Mouse (Mus musculus): ENCODE results near the gene Ddx43. TPM values are rescaled to one million over a fixed set of nuclear protein-coding genes. Genes with fewer than 3 reads are reported as not detected.
A peak's percentile ranks its signal among the peaks of the same experiment; 100 is the strongest.

Ddx43 gene
- polyA plus RNA-seq, 1 experiment from 2014 or later: 0.44 TPM

GRCm38 (mm10) chr9:78386947-78387346 is 8.6 kb upstream of the Ddx43 start:
- 92% methylated on average over 7 of the region's 7 CpGs for WGBS
- Histone ChIP-seq H3K4me2 (ENCODE audit: low read length) (no peak overlapping the region), H3K9me3 (ENCODE audit: control insufficient read depth, low read length) (no peaks in the 10 kb centered on the region), H3K27ac (ENCODE audit: low read depth, low read length) (no peak overlapping the region), H3K36me3 (ENCODE audit: control insufficient read depth, insufficient read depth, low read length) (no peaks in the 10 kb centered on the region), H3K27me3 (replicated peaks; ENCODE audit: control insufficient read depth, insufficient read depth, low read length) (no peaks in the 10 kb centered on the region), H3K4me3 (ENCODE audit: low read length) (no peak overlapping the region), H3K4me1 (ENCODE audit: control insufficient read depth, insufficient read depth, low read depth, low read length) (no peaks in the 10 kb centered on the region), H3K9ac (ENCODE audit: low read depth, low read length) (no peak overlapping the region)
- no peak for ATAC-seq

GRCm38 (mm10) chr9:78389981-78390380 is 5.6 kb upstream of the Ddx43 start:
- no peaks in the 10 kb centered on the region for H3K4me1 ChIP-seq (ENCODE audit: control insufficient read depth, insufficient read depth, low read depth, low read length)
- H3K4me3 ChIP-seq (ENCODE audit: low read length): no peak overlapping the region
- no peak overlapping the region for H3K9ac ChIP-seq (ENCODE audit: low read depth, low read length)
- H3K36me3 ChIP-seq (ENCODE audit: control insufficient read depth, insufficient read depth, low read length): no peaks in the 10 kb centered on the region
- H3K9me3 ChIP-seq (ENCODE audit: control insufficient read depth, low read length): no peaks in the 10 kb centered on the region
- H3K4me2 ChIP-seq (ENCODE audit: low read length): no peak overlapping the region
- H3K27ac ChIP-seq (ENCODE audit: low read depth, low read length): no peak overlapping the region
- peaks cover 17% of the 10 kb centered on the region for H3K27me3 ChIP-seq (replicated peaks; ENCODE audit: control insufficient read depth, insufficient read depth, low read length)
- 62% methylated on average over 5 of the region's 5 CpGs for WGBS
- ATAC-seq: no peak

GRCm38 (mm10) chr9:78393741-78394140 is 1.8 kb upstream of the Ddx43 start:
- no peak overlapping the region for H3K4me3 ChIP-seq (ENCODE audit: low read length)
- H3K9ac ChIP-seq (ENCODE audit: low read depth, low read length): no peak overlapping the region
- 88% methylated on average over 10 of the region's 10 CpGs for WGBS
- H3K27ac ChIP-seq (ENCODE audit: low read depth, low read length): no peak overlapping the region
- ATAC-seq: no peak
- peaks cover 8% of the 10 kb centered on the region for H3K4me1 ChIP-seq (ENCODE audit: control insufficient read depth, insufficient read depth, low read depth, low read length)
- H3K4me2 ChIP-seq (ENCODE audit: low read length): no peak overlapping the region
- peaks cover 32% of the 10 kb centered on the region for H3K27me3 ChIP-seq (replicated peaks; ENCODE audit: control insufficient read depth, insufficient read depth, low read length)
- H3K9me3 ChIP-seq (ENCODE audit: control insufficient read depth, low read length): no peaks in the 10 kb centered on the region
- H3K36me3 ChIP-seq (ENCODE audit: control insufficient read depth, insufficient read depth, low read length): no peaks in the 10 kb centered on the region

- H3K4me1 ChIP-seq (ENCODE audit: control insufficient read depth, insufficient read depth, low read depth, low read length): peaks cover 8% of the 10 kb centered on the region
- peaks cover 32% of the 10 kb centered on the region for H3K27me3 ChIP-seq (replicated peaks; ENCODE audit: control insufficient read depth, insufficient read depth, low read length)
- WGBS: 68% methylated on average over 7 of the region's 7 CpGs
- no peak overlapping the region for H3K9ac ChIP-seq (ENCODE audit: low read depth, low read length)
- H3K36me3 ChIP-seq (ENCODE audit: control insufficient read depth, insufficient read depth, low read length): no peaks in the 10 kb centered on the region
- H3K9me3 ChIP-seq (ENCODE audit: control insufficient read depth, low read length): no peaks in the 10 kb centered on the region
- H3K4me2 ChIP-seq (ENCODE audit: low read length): no peak overlapping the region
- ATAC-seq: no peak
- H3K4me3 ChIP-seq (ENCODE audit: low read length): no peak overlapping the region
- no peak overlapping the region for H3K27ac ChIP-seq (ENCODE audit: low read depth, low read length)
Measured at GRCm38 (mm10) chr9:78394602-78395001, 975 bp upstream of the Ddx43 start.

GRCm38 (mm10) chr9:78395244-78395629 is 340 bp upstream of the Ddx43 start:
- Histone ChIP-seq H3K36me3 (ENCODE audit: control insufficient read depth, insufficient read depth, low read length) (no peaks in the 10 kb centered on the region), H3K4me1 (ENCODE audit: control insufficient read depth, insufficient read depth, low read depth, low read length) (peaks cover 8% of the 10 kb centered on the region), H3K27me3 (replicated peaks; ENCODE audit: control insufficient read depth, insufficient read depth, low read length) (peaks cover 32% of the 10 kb centered on the region), H3K27ac (ENCODE audit: low read depth, low read length) (no peak overlapping the region), H3K9ac (ENCODE audit: low read depth, low read length) (peak overlapping the region; percentile 47; the same call in 1 of the 2 replicates), H3K4me3 (ENCODE audit: low read length) (peak overlapping the region; percentile 61), H3K4me2 (ENCODE audit: low read length) (peak overlapping the region; percentile 84), H3K9me3 (ENCODE audit: control insufficient read depth, low read length) (no peaks in the 10 kb centered on the region)
- ATAC-seq: no peak
- 36% methylated on average over 11 of the region's 11 CpGs for WGBS

- WGBS: 70% methylated on average over 9 of the region's 9 CpGs
- H3K4me2 ChIP-seq (ENCODE audit: low read length): no peak overlapping the region; the same call in 1 of the 2 replicates
- no peaks in the 10 kb centered on the region for H3K9me3 ChIP-seq (ENCODE audit: control insufficient read depth, low read length)
- peaks cover 32% of the 10 kb centered on the region for H3K27me3 ChIP-seq (replicated peaks; ENCODE audit: control insufficient read depth, insufficient read depth, low read length)
- ATAC-seq: no peak
- peaks cover 8% of the 10 kb centered on the region for H3K4me1 ChIP-seq (ENCODE audit: control insufficient read depth, insufficient read depth, low read depth, low read length)
- peak overlapping the region; percentile 61 for H3K4me3 ChIP-seq (ENCODE audit: low read length)
- no peak overlapping the region for H3K27ac ChIP-seq (ENCODE audit: low read depth, low read length)
- no peak overlapping the region for H3K9ac ChIP-seq (ENCODE audit: low read depth, low read length)
- no peaks in the 10 kb centered on the region for H3K36me3 ChIP-seq (ENCODE audit: control insufficient read depth, insufficient read depth, low read length)
Measured at GRCm38 (mm10) chr9:78396517-78396916, 940 bp downstream of the Ddx43 start.

- 92% methylated on average over 5 of the region's 5 CpGs for WGBS
- Histone ChIP-seq H3K9me3 (ENCODE audit: control insufficient read depth, low read length) (no peaks in the 10 kb centered on the region), H3K27ac (ENCODE audit: low read depth, low read length) (no peak overlapping the region), H3K27me3 (replicated peaks; ENCODE audit: control insufficient read depth, insufficient read depth, low read length) (peaks cover 13% of the 10 kb centered on the region), H3K4me1 (ENCODE audit: control insufficient read depth, insufficient read depth, low read depth, low read length) (peaks cover 6% of the 10 kb centered on the region), H3K4me2 (ENCODE audit: low read length) (no peak overlapping the region), H3K4me3 (ENCODE audit: low read length) (no peak overlapping the region), H3K36me3 (ENCODE audit: control insufficient read depth, insufficient read depth, low read length) (no peaks in the 10 kb centered on the region), H3K9ac (ENCODE audit: low read depth, low read length) (no peak overlapping the region)
- no peak for ATAC-seq
Measured at GRCm38 (mm10) chr9:78400570-78400969, 5.0 kb downstream of the Ddx43 start.

GRCm38 (mm10) chr9:78401596-78401995 is 6.0 kb downstream of the Ddx43 start:
- 95% methylated on average over 7 of the region's 7 CpGs for WGBS
- no peak for ATAC-seq
- H3K4me2 ChIP-seq (ENCODE audit: low read length): no peak overlapping the region

GRCm38 (mm10) chr9:78427362-78427781 is 31.8 kb downstream of the Ddx43 start:
- 32% methylated on average over 24 of the region's 27 CpGs for WGBS
- H3K9ac ChIP-seq (ENCODE audit: low read depth, low read length): peak overlapping the region; percentile 56

More at GRCm38 (mm10) chr9:78401596-78401995, 6.0 kb downstream of the Ddx43 start:
- Histone ChIP-seq H3K36me3 (ENCODE audit: control insufficient read depth, insufficient read depth, low read length) (no peaks in the 10 kb centered on the region), H3K27me3 (replicated peaks; ENCODE audit: control insufficient read depth, insufficient read depth, low read length) (peaks cover 4% of the 10 kb centered on the region), H3K4me3 (ENCODE audit: low read length) (no peak overlapping the region), H3K9me3 (ENCODE audit: control insufficient read depth, low read length) (no peaks in the 10 kb centered on the region), H3K27ac (ENCODE audit: low read depth, low read length) (no peak overlapping the region), H3K9ac (ENCODE audit: low read depth, low read length) (no peak overlapping the region), H3K4me1 (ENCODE audit: control insufficient read depth, insufficient read depth, low read depth, low read length) (no peaks in the 10 kb centered on the region)

GRCm38 (mm10) chr9:78428185-78428584 is 32.6 kb downstream of the Ddx43 start:
- WGBS: 84% methylated on average over 6 of the region's 6 CpGs
- Histone ChIP-seq H3K27ac (ENCODE audit: low read depth, low read length) (no peak overlapping the region), H3K4me2 (ENCODE audit: low read length) (no peak overlapping the region; the same call in 1 of the 2 replicates), H3K4me3 (ENCODE audit: low read length) (no peak overlapping the region), H3K9me3 (ENCODE audit: control insufficient read depth, low read length) (no peaks in the 10 kb centered on the region), H3K4me1 (ENCODE audit: control insufficient read depth, insufficient read depth, low read depth, low read length) (no peaks in the 10 kb centered on the region), H3K27me3 (replicated peaks; ENCODE audit: control insufficient read depth, insufficient read depth, low read length) (no peaks in the 10 kb centered on the region), H3K9ac (ENCODE audit: low read depth, low read length) (no peak overlapping the region), H3K36me3 (ENCODE audit: control insufficient read depth, insufficient read depth, low read length) (no peaks in the 10 kb centered on the region)
- no peak for ATAC-seq

More at GRCm38 (mm10) chr9:78427362-78427781, 31.8 kb downstream of the Ddx43 start:
- H3K27ac ChIP-seq (ENCODE audit: low read depth, low read length): no peak overlapping the region
- peak overlapping the region; percentile 43 for H3K4me3 ChIP-seq (ENCODE audit: low read length)
- peak overlapping the region; percentile 64 for H3K4me2 ChIP-seq (ENCODE audit: low read length)
- no peaks in the 10 kb centered on the region for H3K27me3 ChIP-seq (replicated peaks; ENCODE audit: control insufficient read depth, insufficient read depth, low read length)
- H3K36me3 ChIP-seq (ENCODE audit: control insufficient read depth, insufficient read depth, low read length): no peaks in the 10 kb centered on the region
- H3K9me3 ChIP-seq (ENCODE audit: control insufficient read depth, low read length): no peaks in the 10 kb centered on the region
- H3K4me1 ChIP-seq (ENCODE audit: control insufficient read depth, insufficient read depth, low read depth, low read length): no peaks in the 10 kb centered on the region
- ATAC-seq: peak; percentile 61; the same call in 1 of the 2 replicates
